In the genomic region with DNA sequence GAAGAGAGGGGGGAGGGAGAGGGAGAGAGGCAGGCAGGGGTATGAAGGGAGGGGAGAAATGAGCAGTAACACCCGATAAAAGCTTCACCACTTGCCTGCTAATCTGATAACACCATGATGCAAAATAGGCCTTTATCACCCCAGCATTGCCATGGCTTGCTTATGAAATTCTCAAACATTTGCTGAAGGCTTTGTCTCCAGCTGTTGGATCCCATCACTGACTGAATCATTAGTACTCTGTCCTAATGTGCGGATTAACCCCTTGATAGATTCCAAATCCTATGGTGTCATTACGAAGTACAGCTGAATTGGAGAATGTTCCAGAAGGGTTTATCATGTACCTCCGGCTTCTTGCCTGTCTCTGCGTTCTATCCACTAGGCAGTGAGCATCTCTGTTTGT, we compare ENCODE assay signal across 17 mouse cellular contexts. TPM values are rescaled to one million over a fixed set of nuclear protein-coding genes. Genes with fewer than 3 reads are reported as not detected.
"Had no signal": no experiment of that assay in that cellular context is flagged by ENCODE, and none has a peak within 500 bp of the region (broad histone marks: within the 10 kb centered on the region; RNA-seq: fewer than 3 reads in every experiment).

No protein-coding gene starts in this region.

- H3K9me3 ChIP-seq: kidney, embryonic 15.5 days; liver, embryonic 13.5 days; megakaryocyte, embryonic 14.5 days; midbrain, embryonic 10.5 days; midbrain, embryonic 13.5 days; stomach, embryonic 15.5 days had no signal

- H3K4me3 ChIP-seq: kidney, embryonic 15.5 days; left cerebral cortex, adult 2 months; liver, embryonic 13.5 days; megakaryocyte, embryonic 14.5 days; midbrain, embryonic 10.5 days; midbrain, embryonic 13.5 days; stomach, embryonic 15.5 days had no signal

- ATAC-seq: intestine, postnatal 0 days; midbrain, embryonic 13.5 days; midbrain, embryonic 16.5 days had no signal

- H3K4me2 ChIP-seq: kidney, embryonic 15.5 days; liver, embryonic 13.5 days; midbrain, embryonic 13.5 days; stomach, embryonic 15.5 days had no signal

- H3K27me3 ChIP-seq: kidney, embryonic 15.5 days; liver, embryonic 13.5 days; megakaryocyte, embryonic 14.5 days; stomach, embryonic 15.5 days had no signal

- DNase-seq: kidney, adult 8-10 months; kidney, postnatal 10 days; kidney, postnatal 36 days; layer of hippocampus, postnatal 36 days; liver, embryonic 13.5 days; right cerebral cortex, postnatal 25 days; spleen, adult 18-20 months; thymus, postnatal 25 days had no signal

- H3K9ac ChIP-seq: kidney, embryonic 15.5 days; liver, embryonic 13.5 days; midbrain, embryonic 13.5 days; stomach, embryonic 15.5 days had no signal

- H3K27ac ChIP-seq: kidney, embryonic 15.5 days; left cerebral cortex, adult 2 months; liver, embryonic 13.5 days; midbrain, embryonic 10.5 days; midbrain, embryonic 13.5 days; stomach, embryonic 15.5 days had no signal

- H3K36me3 ChIP-seq: kidney, embryonic 15.5 days; liver, embryonic 13.5 days; midbrain, embryonic 10.5 days; midbrain, embryonic 13.5 days; stomach, embryonic 15.5 days had no signal

- H3K4me1 ChIP-seq: liver, embryonic 13.5 days; megakaryocyte, embryonic 14.5 days had no signal

RNA-seq across cellular contexts. Expression of a gene that starts 55.0 kb away (rescaled TPM):
- total RNA-seq: monocyte, adult 5-6 weeks had no signal
